Mouse (Mus musculus) ES-E14 (cell line): ENCODE measurements around the gene Vps26b.

ENCODE experiments used
- CHD2 ChIP-seq: IDR thresholded peaks from 2 replicates; pipeline ENCODE4 v1.6.1; 2014; ENCODE audit warnings: mild to moderate bottlenecking, low read depth, low read length, inconsistent platforms
- HCFC1 ChIP-seq: IDR thresholded peaks from 2 replicates; pipeline ENCODE4 v1.6.1; 2012; ENCODE audit warnings: low read length, inconsistent platforms, borderline replicate concordance; ENCODE audit not compliant: insufficient read depth
- MAFK ChIP-seq: IDR thresholded peaks from 2 replicates; pipeline ENCODE4 v1.6.1; 2014; ENCODE audit warnings: mild to moderate bottlenecking, low read depth, low read length, inconsistent platforms; ENCODE audit not compliant: insufficient read depth
- ZC3H11A ChIP-seq: IDR thresholded peaks from 2 replicates; pipeline ENCODE4 v1.6.1; 2012; ENCODE audit warnings: low read depth, mild to moderate bottlenecking, inconsistent platforms, low read length, borderline replicate concordance
- ZNF384 ChIP-seq: IDR thresholded peaks from 2 replicates; pipeline ENCODE4 v1.6.1; 2012; ENCODE audit warnings: low read depth, low read length, inconsistent platforms

DNA sequence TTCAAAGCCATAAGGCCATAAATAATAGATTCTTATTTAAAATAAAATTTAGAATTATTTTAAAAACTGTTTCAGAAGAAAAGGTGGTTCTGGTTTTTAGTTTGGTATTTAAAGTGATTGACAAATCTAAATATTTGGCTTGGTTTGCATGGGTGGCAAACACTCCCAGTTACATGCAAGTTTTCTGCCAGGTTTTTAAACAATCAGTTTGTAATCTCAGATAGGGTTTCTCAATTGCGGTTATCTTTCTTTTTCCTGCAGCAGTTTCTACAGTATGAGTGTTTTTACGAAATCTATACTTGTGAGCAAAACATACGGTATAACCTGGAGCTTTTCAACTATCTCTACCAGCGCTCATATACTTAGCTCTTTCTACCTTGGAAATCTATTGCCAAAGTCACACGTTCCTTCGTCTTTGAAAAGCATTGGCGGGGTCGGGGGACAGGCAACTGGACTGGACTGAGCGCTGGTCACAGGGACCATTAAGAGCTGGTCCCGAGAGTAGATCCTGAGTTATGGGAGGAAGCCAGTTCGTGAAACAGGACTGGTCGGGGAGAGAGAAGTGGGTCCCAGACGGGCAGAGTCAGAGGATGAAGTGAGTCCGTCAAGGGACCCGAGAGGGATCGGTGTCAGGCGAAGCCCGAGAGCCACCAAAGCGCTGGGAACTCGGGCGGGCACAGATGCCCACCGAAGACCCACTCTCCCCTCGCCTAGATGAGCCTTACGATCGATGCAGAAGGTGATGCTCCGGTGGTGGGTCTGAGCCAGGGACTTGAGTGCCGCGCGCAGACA is 31.0 kb downstream of the Vps26b start:
- no peak for TF ChIP-seq MAFK
- no peak for TF ChIP-seq ZC3H11A
- TF ChIP-seq CHD2: no peak
- no peak for TF ChIP-seq ZNF384
- TF ChIP-seq HCFC1: no peak
